Mouse (Mus musculus) liver, embryonic 14.5 days (tissue): Measurements from ENCODE around the gene Ifngr2.

Experiments
- CTCF ChIP-seq: IDR thresholded peaks from 2 replicates; pipeline ENCODE4 v1.5.1; 2016; ENCODE audit warnings: antibody characterized with exemption, low read depth, control low read depth
- EP300 ChIP-seq: IDR thresholded peaks from 2 replicates; pipeline ENCODE4 v1.6.1; 2016; ENCODE audit warnings: antibody characterized with exemption, low read depth

GRCm38 (mm10) chr16:91556659-91557058 lies 9.8 kb downstream of the Ifngr2 start:
- TF ChIP-seq CTCF (no peak), EP300 (no peak)
